28 mouse cellular contexts compared by ENCODE assay signal in genomic region chr7:79894790-79895189, GRCm38 (mm10). TPM values are rescaled to one million over a fixed set of nuclear protein-coding genes. Genes with fewer than 3 reads are reported as not detected.
DNase-seq lines count a peak whose midpoint lies in the region; ATAC-seq and TF ChIP-seq lines count a peak whose summit lies in the region.
"Had no signal": no experiment of that assay in that cellular context is flagged by ENCODE, and none has a peak within 500 bp of the region (broad histone marks: within the 10 kb centered on the region; RNA-seq: fewer than 3 reads in every experiment).

No protein-coding gene starts in this region.

- TF ChIP-seq CTCF in kidney, postnatal 0 days (IDR thresholded peaks at IDR 0.05; ENCODE audit: low read depth): no peak
- TF ChIP-seq CTCF in MEL (IDR thresholded peaks at IDR 0.05 in 2 of 3, conservative IDR thresholded peaks at IDR 0.05 in 1 of 3; ENCODE audit: control insufficient read depth in 1 of 3, insufficient read depth in 1 of 3, low read depth in 2 of 3, low read length in 3 of 3, poor library complexity in 1 of 3, severe bottlenecking in 1 of 3): no peak
- TF ChIP-seq CTCF in small intestine, adult 2 months (IDR thresholded peaks at IDR 0.05; ENCODE audit: extremely low read depth, insufficient read length, insufficient replicate concordance, low read depth, low read length): no peak

- no peak overlapping the region for H3K9ac ChIP-seq in intestine, embryonic 16.5 days (ENCODE audit: low read depth, low read length)
- H3K9ac ChIP-seq in intestine, embryonic 15.5 days: no peak overlapping the region
- no peak overlapping the region for H3K9ac ChIP-seq in kidney, postnatal 0 days (ENCODE audit: low read depth, low read length)
- H3K9ac ChIP-seq in MEL (ENCODE audit: control insufficient read depth, low read depth, low read length, poor library complexity, severe bottlenecking): no peak overlapping the region
- H3K9ac ChIP-seq: embryonic facial prominence, embryonic 13.5 days; embryonic facial prominence, embryonic 15.5 days; forebrain, embryonic 12.5 days had no signal

- no peaks in the 10 kb centered on the region for H3K36me3 ChIP-seq in intestine, embryonic 16.5 days (ENCODE audit: control insufficient read depth, insufficient read depth, low read length)
- H3K36me3 ChIP-seq in intestine, embryonic 15.5 days: peaks cover 6% of the 10 kb centered on the region; the same call in 1 of the 2 replicates
- H3K36me3 ChIP-seq in kidney, postnatal 0 days (ENCODE audit: insufficient read depth, low read length): no peaks in the 10 kb centered on the region
- H3K36me3 ChIP-seq in MEL (ENCODE audit: control insufficient read depth in 1 of 2, insufficient read depth in 2 of 2, low read length in 2 of 2): peaks cover 0 to 3% of the 10 kb centered on the region in 2 experiments
- no peaks in the 10 kb centered on the region; the same call in 1 of the 2 replicates for H3K36me3 ChIP-seq in small intestine, adult 2 months (ENCODE audit: control insufficient read depth, insufficient read depth, low read length)

- DNase-seq in kidney, postnatal 0 days (ENCODE audit: low spot score): no peak
- DNase-seq in kidney, adult 11 months: no peak
- DNase-seq in MEL (ENCODE audit: low read depth, low spot score): no peak
- no peak for DNase-seq in testis, postnatal 10 days (ENCODE audit: low spot score)
- no peak for DNase-seq in right cerebral cortex, postnatal 14 days
- DNase-seq: adrenal gland, adult 2 months; adrenal gland, postnatal 10 days; adrenal gland, postnatal 25 days; B cell, adult 2 months; cerebellum, adult 11 months; cerebellum, adult 18-20 months; cerebellum, adult 8-10 months; cerebellum, adult 9-11 months; cerebellum, postnatal 14 days; cerebellum, postnatal 36 days; embryo, embryonic 11 days had no signal

- H3K4me3 ChIP-seq in intestine, embryonic 16.5 days (ENCODE audit: low read length): no peak overlapping the region
- no peak overlapping the region for H3K4me3 ChIP-seq in intestine, embryonic 15.5 days (replicated peaks)
- no peak overlapping the region for H3K4me3 ChIP-seq in kidney, postnatal 0 days (replicated peaks; ENCODE audit: low read depth, low read length)
- no peak overlapping the region for H3K4me3 ChIP-seq in MEL (ENCODE audit: control insufficient read depth in 1 of 2, insufficient read depth in 1 of 2, low read depth in 2 of 2, low read length in 2 of 2)
- H3K4me3 ChIP-seq in small intestine, adult 2 months (ENCODE audit: low read depth, low read length): no peak overlapping the region
- H3K4me3 ChIP-seq: embryonic facial prominence, embryonic 13.5 days; embryonic facial prominence, embryonic 15.5 days; erythroblast, embryonic 14.5 days; forebrain, embryonic 10.5 days; forebrain, embryonic 12.5 days had no signal

- H3K4me2 ChIP-seq in intestine, embryonic 16.5 days (ENCODE audit: low read depth, low read length): no peak overlapping the region
- H3K4me2 ChIP-seq in intestine, embryonic 15.5 days (replicated peaks): no peak overlapping the region
- H3K4me2 ChIP-seq in kidney, postnatal 0 days (ENCODE audit: low read length): no peak overlapping the region
- H3K4me2 ChIP-seq: embryonic facial prominence, embryonic 13.5 days; embryonic facial prominence, embryonic 15.5 days; forebrain, embryonic 12.5 days had no signal

- no peaks in the 10 kb centered on the region for H3K9me3 ChIP-seq in intestine, embryonic 16.5 days (ENCODE audit: control insufficient read depth, low read length)
- no peaks in the 10 kb centered on the region for H3K9me3 ChIP-seq in intestine, embryonic 15.5 days
- no peaks in the 10 kb centered on the region for H3K9me3 ChIP-seq in kidney, postnatal 0 days (replicated peaks; ENCODE audit: low read length)
- H3K9me3 ChIP-seq in MEL (replicated peaks; ENCODE audit: insufficient read depth, low read length): no peaks in the 10 kb centered on the region
- H3K9me3 ChIP-seq: embryonic facial prominence, embryonic 13.5 days; embryonic facial prominence, embryonic 15.5 days; forebrain, embryonic 10.5 days; forebrain, embryonic 12.5 days; G1E had no signal

- peaks cover 15% of the 10 kb centered on the region for H3K4me1 ChIP-seq in intestine, embryonic 16.5 days (ENCODE audit: control insufficient read depth, insufficient read depth, low read length)
- H3K4me1 ChIP-seq in intestine, embryonic 15.5 days (replicated peaks): 0 out of 2 replicates have a peak, but pooled peaks cover 3% of the 10 kb centered on the region
- H3K4me1 ChIP-seq in kidney, postnatal 0 days (replicated peaks; ENCODE audit: insufficient read depth, low read length): peaks cover 9% of the 10 kb centered on the region; the same call in 1 of the 2 replicates
- peaks cover 5 to 8% of the 10 kb centered on the region in 2 experiments; a peak in 3 of 4 replicates for H3K4me1 ChIP-seq in MEL (ENCODE audit: control insufficient read depth in 1 of 2, insufficient read depth in 2 of 2, low read length in 2 of 2)
- peaks cover 37% of the 10 kb centered on the region for H3K4me1 ChIP-seq in small intestine, adult 2 months (ENCODE audit: control insufficient read depth, insufficient read depth, insufficient read length, low read length)
- H3K4me1 ChIP-seq: embryonic facial prominence, embryonic 13.5 days; embryonic facial prominence, embryonic 15.5 days; forebrain, embryonic 10.5 days; forebrain, embryonic 12.5 days had no signal

- no peak for ATAC-seq in intestine, embryonic 16.5 days
- no peak for ATAC-seq in intestine, embryonic 15.5 days
- ATAC-seq in kidney, postnatal 0 days (replicated peaks; ENCODE audit: low FRiP score, low read depth): no peak
- ATAC-seq: CD4-positive, CD25-positive, alpha-beta regulatory T cell, adult 4 months; forebrain, embryonic 14.5 days; forebrain, embryonic 16.5 days had no signal

- TF ChIP-seq RAD21 in MEL (IDR thresholded peaks at IDR 0.05; ENCODE audit: low read depth, low read length): no peak

- TF ChIP-seq POLR2A in MEL (IDR thresholded peaks at IDR 0.05; ENCODE audit: control insufficient read depth in 1 of 2, insufficient read depth in 1 of 2, low read depth in 1 of 2, low read length in 2 of 2, poor library complexity in 1 of 2): no peak
- no peak for TF ChIP-seq POLR2A in small intestine, adult 2 months (IDR thresholded peaks at IDR 0.05; ENCODE audit: low read depth, low read length)

- peak overlapping the region; percentile 62 for H3K27ac ChIP-seq in intestine, embryonic 16.5 days (ENCODE audit: low read length)
- H3K27ac ChIP-seq in intestine, embryonic 15.5 days: no peak overlapping the region
- peak overlapping the region; percentile 57 for H3K27ac ChIP-seq in kidney, postnatal 0 days
- no peak overlapping the region for H3K27ac ChIP-seq in MEL (ENCODE audit: control insufficient read depth, low read depth, low read length)
- H3K27ac ChIP-seq in small intestine, adult 2 months (ENCODE audit: insufficient read depth, low read depth, low read length): peak overlapping the region; percentile 93
- H3K27ac ChIP-seq: embryonic facial prominence, embryonic 13.5 days; embryonic facial prominence, embryonic 15.5 days; forebrain, embryonic 10.5 days; forebrain, embryonic 12.5 days had no signal

- no peaks in the 10 kb centered on the region for H3K27me3 ChIP-seq in intestine, embryonic 16.5 days (replicated peaks; ENCODE audit: control insufficient read depth, insufficient read depth, low read length)
- no peaks in the 10 kb centered on the region for H3K27me3 ChIP-seq in intestine, embryonic 15.5 days (replicated peaks)
- no peaks in the 10 kb centered on the region for H3K27me3 ChIP-seq in kidney, postnatal 0 days (ENCODE audit: insufficient read depth, low read length)
- no peaks in the 10 kb centered on the region for H3K27me3 ChIP-seq in MEL (ENCODE audit: control insufficient read depth in 1 of 2, insufficient read depth in 2 of 2, low read length in 2 of 2)
- no peaks in the 10 kb centered on the region for H3K27me3 ChIP-seq in small intestine, adult 2 months (ENCODE audit: control insufficient read depth, insufficient read depth, low read length)
- H3K27me3 ChIP-seq: embryonic facial prominence, embryonic 13.5 days; embryonic facial prominence, embryonic 15.5 days; forebrain, embryonic 12.5 days had no signal

- H3K79me2 ChIP-seq in MEL (ENCODE audit: control insufficient read depth, insufficient read depth, low read length, poor library complexity): no peaks in the 10 kb centered on the region

- WGBS in intestine, embryonic 16.5 days: 84% methylated on average over 1 of the region's 1 CpGs
- WGBS in intestine, embryonic 15.5 days: 84% methylated on average over 1 of the region's 1 CpGs
- WGBS in kidney, postnatal 0 days: 80% methylated on average over 1 of the region's 1 CpGs
- WGBS in small intestine, adult 2 months: 36% methylated on average over 1 of the region's 1 CpGs

- no peak for TF ChIP-seq EP300 in MEL (IDR thresholded peaks at IDR 0.05; ENCODE audit: low read depth in 1 of 2, low read length in 2 of 2)

RNA-seq across cellular contexts. Expression of gene Ap3s2, which starts 25.7 kb away (rescaled TPM):
- 28.9 and 30.7 TPM in 2 replicates for polyA plus RNA-seq in intestine, embryonic 16.5 days (2015; fragmentation: Nextera tagmentation; extraction: Ambion mirVana)
- 27.6 and 36.8 TPM in 2 replicates for polyA plus RNA-seq in intestine, embryonic 15.5 days (2015; fragmentation: Nextera tagmentation; extraction: Ambion mirVana)
- polyA plus RNA-seq in kidney, postnatal 0 days (2015; fragmentation: Nextera tagmentation; extraction: Ambion mirVana): 31.5 and 37.7 TPM in 2 replicates
- total RNA-seq in MEL (2012; rRNA removed): 8.3 and 8.6 TPM in 2 replicates
- 10 to 100 TPM; 18.2 to 91.2 TPM for polyA plus RNA-seq in MEL (2012; ENCODE audit: insufficient read depth in 1 of 2, insufficient read length in 2 of 2, low read depth in 1 of 2, low replicate concordance in 2 of 2, missing spikeins in 1 of 2)
- 5.2 and 10.4 TPM in 2 replicates for polyA plus RNA-seq in small intestine, adult 2 months (2012; rRNA removed)

RNA-seq across cellular contexts. Expression of gene Anpep, which starts 33.9 kb away (rescaled TPM):
- polyA plus RNA-seq in intestine, embryonic 16.5 days (2015; fragmentation: Nextera tagmentation; extraction: Ambion mirVana): 248 and 311 TPM in 2 replicates
- 161 and 174 TPM in 2 replicates for polyA plus RNA-seq in intestine, embryonic 15.5 days (2015; fragmentation: Nextera tagmentation; extraction: Ambion mirVana)
- polyA plus RNA-seq in kidney, postnatal 0 days (2015; fragmentation: Nextera tagmentation; extraction: Ambion mirVana): 265 and 334 TPM in 2 replicates
- 7.6 and 11.2 TPM in 2 replicates for total RNA-seq in MEL (2012; rRNA removed)
- polyA plus RNA-seq in MEL (2012; ENCODE audit: insufficient read depth in 1 of 2, insufficient read length in 2 of 2, low read depth in 1 of 2, low replicate concordance in 2 of 2, missing spikeins in 1 of 2): 10 to 100 TPM; 40.2 to 77.2 TPM
- polyA plus RNA-seq in small intestine, adult 2 months (2012; rRNA removed): 1,432 and 7,549 TPM in 2 replicates
- polyA plus RNA-seq: G1E had no signal

RNA-seq across cellular contexts. Expression of gene Arpin, which starts 40.4 kb away (rescaled TPM):
- 58.0 and 60.8 TPM in 2 replicates for polyA plus RNA-seq in intestine, embryonic 16.5 days (2015; fragmentation: Nextera tagmentation; extraction: Ambion mirVana)
- 49.7 and 52.7 TPM in 2 replicates for polyA plus RNA-seq in intestine, embryonic 15.5 days (2015; fragmentation: Nextera tagmentation; extraction: Ambion mirVana)
- 30.6 and 34.4 TPM in 2 replicates for polyA plus RNA-seq in kidney, postnatal 0 days (2015; fragmentation: Nextera tagmentation; extraction: Ambion mirVana)
- not detected in 2 replicates for total RNA-seq in MEL (2012; rRNA removed)
- not detected for polyA plus RNA-seq in MEL (2012; ENCODE audit: insufficient read depth in 1 of 2, insufficient read length in 2 of 2, low read depth in 1 of 2, low replicate concordance in 2 of 2, missing spikeins in 1 of 2)
- polyA plus RNA-seq in small intestine, adult 2 months (2012; rRNA removed): 21.3 and 23.2 TPM in 2 replicates
- total RNA-seq: G1E had no signal
- polyA plus RNA-seq: CD4-positive, CD25-positive, alpha-beta regulatory T cell, adult 4 months; erythroblast, embryonic 14.5 days; G1E had no signal

Comparison
In these comparisons a context has a peak if more than half of its experiments do, and no peak if none do; other contexts are left out.
1. H3K27ac ChIP-seq: peak in intestine, embryonic 16.5 days (single experiment), kidney, postnatal 0 days (single experiment) and small intestine, adult 2 months (single experiment); none in intestine, embryonic 15.5 days (single experiment) and MEL (single experiment).
2. RNA of gene Arpin, which starts 40.4 kb away (polyA plus RNA-seq): 58.0 to 60.8 TPM in intestine, embryonic 16.5 days, 49.7 to 52.7 TPM in intestine, embryonic 15.5 days, 30.6 to 34.4 TPM in kidney, postnatal 0 days and 21.3 to 23.2 TPM in small intestine, adult 2 months; not detected in MEL; every median in the first group is over 10 times any median in the second.